Mouse (Mus musculus) embryo, embryonic 11.5 days (tissue): ENCODE results near the gene Camta1.

Experiments used
- DNase-seq: peaks from one replicate; pipeline ENCODE4 v3.0.0-alpha.2; 2012; ENCODE audit warnings: low read depth, low spot score

Gene Camta1

GRCm38 (mm10) chr4:151738875-151739274 lies 122.8 kb downstream of the Camta1 start:
- no peak for DNase-seq

- no peak for DNase-seq
Measured at GRCm38 (mm10) chr4:151738280-151738679, 123.4 kb downstream of the Camta1 start.

DNA sequence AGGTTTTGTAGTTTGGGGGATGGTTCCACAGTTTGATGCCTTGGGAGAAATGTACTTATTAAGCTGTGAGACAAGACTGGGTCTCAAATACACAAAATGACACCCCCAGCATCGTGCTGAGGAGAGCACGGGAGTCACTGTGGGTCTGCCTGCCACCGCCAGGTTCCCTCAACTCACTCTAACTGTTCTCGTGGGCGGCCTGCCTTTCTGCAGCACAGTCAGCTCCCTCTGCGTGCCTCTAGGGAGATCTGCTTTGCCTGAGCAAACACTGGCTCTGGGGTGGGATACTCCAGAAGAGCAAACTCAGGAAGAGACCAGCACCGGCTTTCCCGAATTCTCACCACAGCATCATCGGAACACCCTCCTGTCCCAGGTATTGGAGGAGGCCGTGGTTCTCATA lies 129.0 kb downstream of the Camta1 start:
- DNase-seq, result no peak

DNA sequence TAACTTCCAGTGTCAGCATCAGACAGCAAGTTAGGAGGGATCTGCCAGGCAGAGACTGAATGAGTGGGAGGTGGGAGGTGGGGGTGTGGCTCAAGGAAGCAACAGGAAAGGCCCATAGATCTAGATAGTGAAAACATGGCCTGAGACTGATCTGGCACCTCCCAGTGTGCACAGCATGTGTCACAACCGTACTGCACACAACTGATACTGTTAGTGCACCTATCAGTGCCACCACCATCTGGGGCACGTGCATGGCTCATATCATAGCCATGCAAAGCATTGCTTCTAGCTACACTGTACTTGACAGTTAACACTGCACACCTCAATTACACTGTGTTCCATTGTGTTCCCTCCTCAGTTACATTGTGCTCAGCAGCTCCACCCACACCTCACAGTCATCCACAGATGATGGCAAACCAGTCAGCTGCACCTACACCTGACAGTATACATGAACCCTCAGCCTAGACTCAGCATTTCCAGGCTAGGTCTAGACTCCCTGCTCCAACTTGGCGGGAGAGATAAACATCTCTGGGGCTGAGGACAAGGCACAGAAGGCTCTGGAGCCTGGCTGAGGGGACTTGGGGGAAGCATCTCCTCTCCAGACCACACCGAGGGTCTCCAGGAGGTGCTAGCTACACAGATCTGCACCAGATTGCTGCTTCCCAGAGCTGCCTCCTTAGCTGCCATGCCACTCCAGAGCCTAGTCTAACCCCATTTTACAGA lies 131.5 kb downstream of the Camta1 start:
- DNase-seq, result no peak

DNA sequence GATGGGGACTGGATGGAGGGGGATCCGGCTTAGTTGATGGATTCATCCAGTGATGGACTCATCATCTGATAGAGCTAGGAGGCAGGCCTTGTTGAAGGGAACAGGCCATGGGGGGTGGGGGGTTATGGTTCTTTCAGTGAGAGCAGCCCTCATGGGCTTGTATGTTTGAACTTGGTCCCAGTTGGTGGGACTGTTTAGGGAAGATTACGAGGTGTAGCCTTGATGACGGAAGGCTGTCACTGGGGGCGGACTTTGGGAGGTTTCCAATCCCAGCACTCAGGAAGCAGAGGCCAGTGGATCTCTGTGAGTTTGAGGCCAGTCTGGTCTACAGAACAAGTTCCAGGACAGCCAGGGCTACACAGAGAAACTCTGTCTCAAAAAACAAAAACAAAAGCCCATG lies 132.6 kb downstream of the Camta1 start:
- no peak for DNase-seq

DNA sequence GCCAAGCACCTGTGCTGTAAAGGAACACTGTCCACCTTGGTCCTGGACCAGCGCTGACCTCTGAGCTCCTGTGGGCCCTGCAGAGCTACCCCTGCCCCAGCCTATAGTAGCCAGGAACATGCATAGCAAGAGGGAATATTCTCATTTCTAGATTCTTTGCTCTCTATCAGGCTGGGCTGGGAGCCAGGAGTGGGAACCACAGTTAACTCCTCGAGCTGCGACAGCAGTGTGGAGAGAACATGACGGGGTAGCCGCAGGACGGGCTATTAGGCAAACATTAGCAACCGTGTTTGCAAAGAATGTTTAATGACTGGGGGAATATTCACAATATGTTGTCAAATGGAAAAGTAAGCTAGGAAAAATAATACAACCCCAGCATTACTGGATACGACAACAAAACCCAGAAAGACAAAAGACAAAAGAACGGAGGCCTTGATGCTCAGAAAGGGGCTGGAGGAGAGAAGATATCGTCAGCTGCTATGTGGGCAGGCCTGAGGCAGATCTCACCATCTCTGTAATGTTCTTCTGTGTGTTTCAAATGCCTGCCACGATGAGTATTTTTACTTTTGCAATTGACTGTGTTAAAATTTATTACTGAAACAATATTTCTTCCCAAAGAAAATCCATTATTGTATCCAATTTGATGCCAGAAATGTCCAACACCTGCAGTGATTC lies 133.1 kb downstream of the Camta1 start:
- DNase-seq, result no peak

- no peak for DNase-seq
Measured at GRCm38 (mm10) chr4:151726396-151726795, 135.3 kb downstream of the Camta1 start.

GRCm38 (mm10) chr4:151724897-151725296 lies 136.8 kb downstream of the Camta1 start:
- no peak for DNase-seq

DNA sequence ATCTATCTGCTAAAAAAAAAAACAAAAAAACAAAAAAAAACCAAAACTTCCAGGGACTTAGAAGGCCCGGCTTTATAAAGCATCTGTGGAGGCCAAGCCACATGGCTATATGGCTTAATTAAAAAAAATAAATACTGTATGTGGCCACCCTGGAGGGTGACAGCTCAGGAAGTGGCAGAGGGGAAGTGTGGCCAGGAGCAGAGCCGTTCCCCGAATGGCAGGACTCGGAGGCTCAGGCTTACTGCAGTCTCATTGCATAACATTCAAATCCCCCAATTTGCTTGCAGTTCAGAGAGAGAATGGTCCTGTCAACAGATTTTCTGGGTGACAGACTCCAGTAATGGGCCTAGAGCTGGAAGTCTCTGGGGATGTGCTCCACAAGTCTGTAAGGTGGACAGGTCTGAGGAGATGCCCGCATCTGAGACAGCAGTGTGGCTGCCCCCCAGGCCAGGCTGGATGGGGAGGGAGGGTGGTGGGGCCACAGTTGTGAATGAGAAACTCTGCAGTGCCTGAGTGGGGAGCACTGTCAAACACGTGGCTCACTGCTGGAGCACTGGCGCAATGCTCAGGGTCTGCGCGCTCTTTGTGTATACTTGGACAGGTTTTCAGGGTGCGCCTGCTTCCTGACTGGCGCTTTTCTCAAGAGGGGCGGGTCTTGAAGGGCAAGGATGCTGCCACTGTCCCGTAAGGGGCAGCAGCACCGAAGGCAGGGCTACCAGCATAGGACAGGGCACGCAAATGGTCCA lies 140.8 kb downstream of the Camta1 start:
- no peak for DNase-seq

- no peak for DNase-seq
Measured at GRCm38 (mm10) chr4:151718866-151719475, 142.7 kb downstream of the Camta1 start.

GRCm38 (mm10) chr4:151717864-151718263 lies 143.8 kb downstream of the Camta1 start:
- no peak for DNase-seq

DNA sequence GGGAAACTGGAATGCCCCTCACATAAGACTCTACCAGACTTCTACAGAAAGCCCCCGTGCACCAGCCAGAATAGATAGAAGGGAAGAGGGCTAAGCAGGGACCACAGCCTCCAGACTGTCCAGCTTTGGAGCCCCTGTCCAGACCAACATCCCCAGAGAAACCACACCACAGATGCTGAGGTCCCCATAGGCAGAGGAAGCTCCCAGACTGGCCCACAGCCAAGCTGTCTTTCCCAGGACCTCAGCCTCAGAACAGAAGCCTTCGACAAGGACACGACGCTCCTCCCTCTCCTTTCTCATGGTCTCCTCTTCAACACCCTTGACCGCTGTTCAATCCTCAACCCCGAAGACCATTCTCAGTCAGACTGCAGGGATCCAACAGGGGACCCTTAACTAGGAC lies 148.0 kb downstream of the Camta1 start:
- DNase-seq, result no peak

- no peak for DNase-seq
Measured at GRCm38 (mm10) chr4:151711406-151711805, 150.3 kb downstream of the Camta1 start.

GRCm38 (mm10) chr4:151710522-151710921 lies 151.2 kb downstream of the Camta1 start:
- DNase-seq, result no peak

- DNase-seq, result no peak
Measured at GRCm38 (mm10) chr4:151709269-151709668, 152.4 kb downstream of the Camta1 start.

DNA sequence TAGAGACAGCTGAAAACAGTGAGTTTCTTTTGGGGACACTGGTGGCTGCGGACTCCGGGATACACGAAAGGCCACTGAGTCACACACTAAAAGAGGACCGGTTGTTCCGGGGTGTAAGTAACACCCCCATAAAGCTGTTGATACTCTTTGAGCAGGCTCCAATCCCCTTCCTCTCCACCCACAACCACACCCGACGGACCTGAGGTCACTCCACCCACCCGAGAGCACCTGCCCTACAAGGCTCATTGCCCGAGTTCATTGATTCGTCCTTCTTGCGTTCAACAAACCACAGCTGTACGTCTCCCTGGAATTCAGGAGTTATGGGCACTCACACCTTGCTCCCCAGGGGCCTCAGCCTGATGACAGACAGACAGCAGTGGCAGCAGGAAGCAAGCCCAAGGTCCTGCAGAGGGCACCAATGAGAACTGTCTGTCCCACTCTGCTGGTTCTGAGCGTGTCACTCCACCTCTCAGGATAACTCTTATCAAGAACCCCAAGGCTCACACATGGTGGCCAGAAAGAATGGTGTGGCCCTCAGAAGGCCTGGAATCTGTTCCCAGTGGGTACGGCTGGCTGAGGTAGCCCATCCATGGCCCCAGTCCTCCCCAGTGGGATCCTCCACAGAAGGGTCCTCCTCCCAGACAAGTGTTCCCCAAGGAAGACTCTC lies 158.5 kb downstream of the Camta1 start:
- DNase-seq, result no peak

- DNase-seq, result no peak
Measured at GRCm38 (mm10) chr4:151702463-151702862, 159.2 kb downstream of the Camta1 start.

DNA sequence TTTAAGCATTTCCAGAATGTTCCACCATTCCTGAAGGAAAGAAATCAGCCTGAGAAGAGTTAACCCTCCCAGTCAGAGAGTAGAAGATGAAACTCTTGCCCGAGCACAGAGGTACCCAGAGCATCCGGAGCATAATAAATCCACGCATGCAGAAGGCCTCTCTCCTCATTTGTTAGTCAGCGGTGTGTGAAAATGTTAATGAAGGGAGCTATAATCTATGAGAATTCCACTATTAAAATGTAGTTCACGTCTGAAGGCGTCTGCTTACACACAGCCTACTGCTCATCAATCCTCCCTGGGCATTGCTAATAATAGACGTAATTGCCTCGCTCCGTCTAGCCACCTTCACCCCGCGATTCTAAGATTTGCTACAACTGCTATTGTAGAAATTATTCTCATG lies 165.7 kb downstream of the Camta1 start:
- DNase-seq, result no peak

GRCm38 (mm10) chr4:151694531-151694930 lies 167.1 kb downstream of the Camta1 start:
- DNase-seq, result no peak

- DNase-seq, result no peak
Measured at GRCm38 (mm10) chr4:151694047-151694446, 167.6 kb downstream of the Camta1 start.

DNA sequence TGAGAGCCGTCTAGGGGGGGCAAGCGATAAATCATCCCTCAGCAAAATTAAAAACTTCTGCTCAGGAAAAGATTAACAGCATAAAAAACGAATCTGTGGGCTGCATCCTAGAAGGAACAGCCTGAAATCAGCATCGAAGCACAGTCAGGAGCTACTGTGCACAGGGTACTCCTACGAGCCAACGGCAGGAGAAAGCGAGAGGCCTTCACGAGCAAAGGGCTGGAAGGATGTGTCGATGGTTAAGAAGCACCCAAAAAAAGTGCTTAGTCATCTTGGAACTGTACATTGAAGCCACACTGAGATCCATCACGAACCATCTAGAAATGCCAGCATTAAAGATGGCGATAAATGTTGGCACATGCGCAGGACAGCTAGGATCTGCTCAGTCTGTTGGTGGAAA lies 171.6 kb downstream of the Camta1 start:
- no peak for DNase-seq

GRCm38 (mm10) chr4:151688206-151688605 lies 173.5 kb downstream of the Camta1 start:
- no peak for DNase-seq
